Mouse (Mus musculus) C2C12 (cell line): ENCODE results near the gene Usp7. TPM values are rescaled to one million over a fixed set of nuclear protein-coding genes. Genes with fewer than 3 reads are reported as not detected.

ENCODE experiments used
- H3K27me3 ChIP-seq: one replicate; pipeline ENCODE4 v1.6.1; 2011; ENCODE audit not compliant: control insufficient read depth, insufficient read depth, insufficient read length
- H3K36me3 ChIP-seq: one replicate; pipeline ENCODE4 v1.6.1; 2011; ENCODE audit not compliant: control insufficient read depth, insufficient read depth
- H3K4me3 ChIP-seq: one replicate; pipeline ENCODE4 v1.5.1; 2011; ENCODE audit warnings: mild to moderate bottlenecking, control low read depth; ENCODE audit not compliant: poor library complexity, insufficient read depth, severe bottlenecking
- H3K79me2 ChIP-seq: one replicate; pipeline ENCODE4 v1.6.1; 2011; ENCODE audit not compliant: control insufficient read depth, insufficient read depth
- H3K79me3 ChIP-seq: one replicate; pipeline ENCODE4 v1.6.1; 2011; ENCODE audit warnings: low read depth, control low read depth
- H3ac ChIP-seq: one replicate; pipeline ENCODE3; 2011; ENCODE audit warnings: low read depth; ENCODE audit not compliant: control insufficient read depth, insufficient read length
- CEBPB ChIP-seq: IDR thresholded peaks from one replicate; pipeline ENCODE4 v1.6.1; 2011; ENCODE audit warnings: low read depth, mild to moderate bottlenecking, control low read depth, moderate library complexity
- CTCF ChIP-seq: IDR thresholded peaks from one replicate; pipeline ENCODE4 v1.5.1; 2011; ENCODE audit not compliant: control insufficient read depth, insufficient read depth, insufficient read length
- FOSL1 ChIP-seq: IDR thresholded peaks from one replicate; pipeline ENCODE4 v1.8.0; 2011; ENCODE audit warnings: mild to moderate bottlenecking, low read length; ENCODE audit not compliant: poor library complexity, insufficient read depth, severe bottlenecking
- MAX ChIP-seq: IDR thresholded peaks from one replicate; pipeline ENCODE4 v1.6.1; 2011; ENCODE audit warnings: mild to moderate bottlenecking, control low read depth
- MYOD1 ChIP-seq: IDR thresholded peaks from one replicate; pipeline ENCODE4 v1.6.1; 2011; ENCODE audit warnings: low read depth; ENCODE audit not compliant: control insufficient read depth, insufficient read length
- MYOG ChIP-seq: IDR thresholded peaks from one replicate; pipeline ENCODE4 v1.6.1; 2011; ENCODE audit not compliant: control insufficient read depth, insufficient read length; ENCODE audit errors: extremely low read depth
- USF1 ChIP-seq: IDR thresholded peaks from one replicate; pipeline ENCODE4 v1.6.1; 2011; ENCODE audit warnings: low read depth, mild to moderate bottlenecking, control low read depth, moderate library complexity
- polyA plus RNA-seq: library from polyadenylated mRNA; unstranded; fragments of >200 nt; fragmentation: generic; extraction: Trizol; gene quantifications from one replicate; pipeline ENCODE4 v1.2.1, GENCODE M21; 2012; ENCODE audit warnings: missing spikeins

Gene Usp7
- polyA plus RNA-seq, 1 experiment, result 28.2 TPM

DNA sequence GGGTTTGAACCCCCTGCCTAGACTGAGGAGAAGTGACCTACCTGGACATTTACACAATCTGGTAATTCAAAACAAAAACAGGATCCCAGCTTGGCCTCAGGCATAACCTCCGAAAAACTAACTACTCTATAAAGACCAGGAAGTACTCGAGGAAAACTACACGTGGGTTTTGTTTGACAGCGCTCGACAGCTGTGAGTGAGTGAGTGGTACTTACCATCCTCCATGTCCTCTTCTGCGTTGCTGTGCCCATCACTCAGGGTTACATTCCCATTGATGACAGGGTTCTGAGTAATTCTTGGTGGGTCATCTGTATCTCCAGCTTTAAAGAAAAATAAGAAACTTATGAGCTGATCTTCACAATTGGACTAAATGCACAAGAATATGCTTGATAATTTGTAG is 75.8 kb downstream of the Usp7 start:
- Histone ChIP-seq H3ac (no peak overlapping the region), H3K36me3 (peaks cover 45% of the 10 kb centered on the region), H3K27me3 (no peaks in the 10 kb centered on the region), H3K79me2 (peaks cover 99% of the 10 kb centered on the region), H3K79me3 (peaks cover 79% of the 10 kb centered on the region), H3K4me3 (no peak overlapping the region)
- TF ChIP-seq MAX, result peak; percentile 61
- TF ChIP-seq CTCF, result no peak
- peak; percentile 11 for TF ChIP-seq FOSL1
- TF ChIP-seq CEBPB, result no peak
- peak; percentile 95 for TF ChIP-seq MYOD1
- no peak for TF ChIP-seq MYOG
- TF ChIP-seq USF1, result no peak

DNA sequence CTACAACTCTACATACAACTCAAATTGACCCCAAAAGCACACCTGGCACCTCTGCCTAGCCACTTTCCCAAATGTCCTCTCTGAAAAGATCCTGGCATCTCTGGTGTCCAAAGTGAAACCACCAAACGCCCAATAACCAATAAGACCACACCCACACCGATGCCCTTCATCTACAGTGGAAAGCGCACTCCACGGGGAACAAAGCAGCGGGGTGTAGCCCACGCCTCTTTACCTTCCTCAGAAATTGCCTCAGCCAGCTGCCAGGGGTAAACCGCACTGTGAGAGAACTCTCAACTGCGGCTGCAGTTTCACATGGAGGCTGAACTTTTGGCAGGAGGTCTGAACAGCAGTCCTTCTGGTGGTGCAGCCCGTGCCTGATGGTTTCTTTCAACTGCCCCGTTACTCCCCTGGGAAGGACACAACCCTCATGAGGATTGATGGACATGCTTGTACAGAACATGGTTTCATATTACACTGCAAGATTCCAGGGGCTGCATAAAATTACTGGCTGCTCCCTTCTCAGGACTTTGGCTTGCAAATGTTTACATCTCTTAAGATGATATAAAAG is 76.5 kb downstream of the Usp7 start:
- H3K79me3 ChIP-seq, result peaks cover 78% of the 10 kb centered on the region
- peaks cover 99% of the 10 kb centered on the region for H3K79me2 ChIP-seq
- H3K27me3 ChIP-seq, result no peaks in the 10 kb centered on the region
- H3K36me3 ChIP-seq, result peaks cover 52% of the 10 kb centered on the region
- no peak overlapping the region for H3ac ChIP-seq
- no peak overlapping the region for H3K4me3 ChIP-seq
- no peak for TF ChIP-seq USF1
- no peak for TF ChIP-seq MYOD1
- no peak for TF ChIP-seq MYOG
- TF ChIP-seq CTCF, result no peak
- no peak for TF ChIP-seq FOSL1
- no peak for TF ChIP-seq CEBPB
- TF ChIP-seq MAX, result no peak

DNA sequence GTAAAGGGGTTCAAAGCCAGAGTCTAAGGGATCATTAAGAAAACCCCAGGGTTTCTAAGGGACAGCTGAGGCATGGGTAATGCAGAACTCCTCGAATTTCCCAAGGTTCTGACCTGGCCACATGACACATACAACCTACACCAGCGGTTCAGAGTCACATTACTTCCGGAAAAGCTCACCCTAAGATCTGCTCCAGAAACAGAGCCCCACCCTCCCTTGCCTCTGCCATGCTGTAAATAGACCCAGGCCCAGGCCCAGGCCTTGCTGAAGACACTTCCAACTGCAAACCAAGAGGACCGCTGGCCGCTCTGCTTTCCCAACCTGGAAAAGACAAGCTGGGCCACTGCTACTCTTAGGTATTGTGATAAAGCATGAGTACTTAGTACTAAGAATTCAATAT is 77.3 kb downstream of the Usp7 start:
- H3ac ChIP-seq, result no peak overlapping the region
- no peaks in the 10 kb centered on the region for H3K27me3 ChIP-seq
- H3K36me3 ChIP-seq, result peaks cover 59% of the 10 kb centered on the region
- TF ChIP-seq FOSL1 (no peak), MYOD1 (no peak), USF1 (no peak), MAX (no peak), CTCF (no peak), MYOG (no peak), CEBPB (no peak)
- H3K79me2 ChIP-seq, result peaks cover 99% of the 10 kb centered on the region
- peaks cover 76% of the 10 kb centered on the region for H3K79me3 ChIP-seq
- no peak overlapping the region for H3K4me3 ChIP-seq

DNA sequence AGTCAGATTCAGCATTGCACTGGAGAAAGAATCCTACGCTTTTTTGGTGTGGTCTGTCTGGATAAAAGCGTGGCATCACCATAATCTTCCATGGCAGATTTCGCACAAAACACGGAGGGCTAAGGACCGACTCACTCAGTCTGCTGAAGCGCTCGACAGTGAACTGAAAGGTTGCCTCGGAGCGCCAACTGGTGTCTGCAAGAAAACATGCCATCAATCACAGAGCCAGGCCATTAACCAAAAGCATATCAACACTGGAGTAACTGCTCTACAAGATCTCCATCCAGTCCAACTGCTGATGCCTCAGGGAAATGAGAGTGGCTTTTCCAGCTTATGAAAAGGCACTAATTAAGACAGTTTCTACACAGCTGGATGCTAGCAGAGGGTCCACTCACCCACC is 80.1 kb downstream of the Usp7 start:
- TF ChIP-seq FOSL1 (no peak), CTCF (no peak), CEBPB (no peak), USF1 (no peak)
- peaks cover 79% of the 10 kb centered on the region for H3K79me2 ChIP-seq
- H3K79me3 ChIP-seq, result peaks cover 53% of the 10 kb centered on the region
- H3K36me3 ChIP-seq, result peaks cover 87% of the 10 kb centered on the region
- no peak overlapping the region for H3K4me3 ChIP-seq
- H3ac ChIP-seq, result no peak overlapping the region
- no peaks in the 10 kb centered on the region for H3K27me3 ChIP-seq

DNA sequence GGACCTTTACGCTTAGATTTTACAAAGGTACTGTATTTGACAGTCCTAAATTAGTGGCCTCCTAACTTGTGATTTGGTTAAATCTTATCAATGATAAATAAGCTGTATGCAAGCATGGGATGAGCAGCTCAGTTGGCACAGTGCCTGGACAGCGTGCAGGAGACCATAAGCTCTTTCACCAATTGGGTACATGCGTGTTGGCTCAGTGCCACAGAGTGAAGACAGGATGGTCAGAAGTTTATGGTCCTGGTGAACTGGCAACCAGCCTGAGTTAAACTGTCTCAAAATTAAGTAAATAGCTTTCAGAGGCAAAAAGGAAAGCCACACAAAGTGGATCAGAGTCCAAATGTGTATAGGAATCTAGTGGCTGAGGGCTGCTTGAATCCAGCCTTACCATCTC is 91.5 kb downstream of the Usp7 start:
- no peak for TF ChIP-seq MYOD1
- TF ChIP-seq MYOG, result no peak
- no peak for TF ChIP-seq MAX
- no peak for TF ChIP-seq FOSL1
- TF ChIP-seq USF1, result no peak
- no peak for TF ChIP-seq CEBPB
- no peak for TF ChIP-seq CTCF
- peaks cover 2% of the 10 kb centered on the region for H3K79me3 ChIP-seq
- peaks cover 94% of the 10 kb centered on the region for H3K36me3 ChIP-seq
- H3K79me2 ChIP-seq, result peaks cover 8% of the 10 kb centered on the region
- H3K27me3 ChIP-seq, result no peaks in the 10 kb centered on the region
- H3ac ChIP-seq, result no peak overlapping the region
- H3K4me3 ChIP-seq, result no peak overlapping the region

DNA sequence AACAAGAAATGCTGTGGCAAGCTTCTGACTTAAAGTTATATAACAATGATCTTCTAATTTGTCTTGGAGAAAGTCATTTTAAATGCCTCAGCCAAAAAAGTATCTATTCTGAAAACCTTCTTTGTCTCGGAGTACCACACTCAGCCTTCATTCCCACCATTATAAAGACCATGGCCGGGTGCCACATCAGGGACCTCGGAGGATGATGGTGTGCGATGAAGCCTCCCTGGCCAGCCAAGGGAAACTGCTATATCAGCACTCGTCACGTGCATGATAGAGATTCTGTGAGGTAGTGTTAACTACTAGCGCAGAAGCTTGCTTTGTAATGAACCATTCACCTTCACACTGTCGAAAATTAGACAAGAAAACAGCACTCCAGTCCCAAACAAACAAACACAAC is 92.6 kb downstream of the Usp7 start:
- Histone ChIP-seq H3K79me2 (peaks cover 8% of the 10 kb centered on the region), H3K79me3 (peaks cover under 1% of the 10 kb centered on the region), H3K27me3 (no peaks in the 10 kb centered on the region), H3K4me3 (no peak overlapping the region), H3K36me3 (peaks cover 94% of the 10 kb centered on the region), H3ac (no peak overlapping the region)
- TF ChIP-seq CTCF (no peak), USF1 (no peak), MYOG (no peak), CEBPB (no peak), FOSL1 (no peak), MYOD1 (no peak), MAX (no peak)
